Mouse (Mus musculus) heart, postnatal 0 days (tissue): Measurements from ENCODE around the gene Ccdc88c. TPM values are rescaled to one million over a fixed set of nuclear protein-coding genes. Genes with fewer than 3 reads are reported as not detected.
A peak's percentile ranks its signal among the peaks of the same experiment; 100 is the strongest.

Experiments
- ATAC-seq: fragments of 200-750 bp; cut with Nextera tagmentation; 2 replicates; pipeline ENCODE4 v1.8.0; 2017; ENCODE audit warnings: low read depth, moderate number of reproducible peaks, moderate library complexity; ENCODE audit not compliant: insufficient read depth
- DNase-seq: peaks from one replicate; pipeline ENCODE4 v3.0.0-alpha.2; 2016; ENCODE audit warnings: low spot score
- H3K27ac ChIP-seq: fragments of 300-500 bp; sonication (generic); 2 replicates; pipeline ENCODE4 v1.5.1; 2014; ENCODE audit warnings: low read depth, mild to moderate bottlenecking
- H3K27me3 ChIP-seq: fragments of 300-500 bp; sonication (generic); 2 replicates; pipeline ENCODE4 v1.6.1; 2014; ENCODE audit warnings: low read length, mixed read lengths; ENCODE audit not compliant: control insufficient read depth, insufficient read depth
- H3K36me3 ChIP-seq: fragments of 300-500 bp; sonication (generic); replicated peaks from 2 replicates; pipeline ENCODE4 v1.6.1; 2014; ENCODE audit warnings: low read length, mixed read lengths; ENCODE audit not compliant: control insufficient read depth, insufficient read depth
- H3K4me1 ChIP-seq: fragments of 300-500 bp; sonication (generic); 2 replicates; pipeline ENCODE4 v1.6.1; 2014; ENCODE audit warnings: antibody characterized with exemption; ENCODE audit not compliant: control insufficient read depth, insufficient read depth
- H3K4me2 ChIP-seq: fragments of 300-500 bp; sonication (generic); 2 replicates; pipeline ENCODE4 v1.6.1; 2014; ENCODE audit warnings: low read depth, mild to moderate bottlenecking, low read length, moderate library complexity
- H3K4me3 ChIP-seq: fragments of 300-500 bp; sonication (generic); 2 replicates; pipeline ENCODE4 v1.5.1; 2014; ENCODE audit warnings: low read depth, low read length
- H3K9ac ChIP-seq: fragments of 300-500 bp; sonication (generic); replicated peaks from 2 replicates; pipeline ENCODE4 v1.6.1; 2014; ENCODE audit warnings: low read depth, low read length, mixed read lengths
- H3K9me3 ChIP-seq: fragments of 300-500 bp; sonication (generic); replicated peaks from 2 replicates; pipeline ENCODE4 v1.6.1; 2016; ENCODE audit warnings: low read length; ENCODE audit not compliant: control insufficient read depth
- CTCF ChIP-seq: IDR thresholded peaks from 2 replicates; pipeline ENCODE4 v1.5.1; 2016; ENCODE audit warnings: antibody characterized with exemption, control low read depth, low read depth
- EP300 ChIP-seq: IDR thresholded peaks from 2 replicates; pipeline ENCODE4 v1.6.1; 2016; ENCODE audit warnings: antibody characterized with exemption, low read depth
- WGBS: fragments of 180-500 bp; shearing (Covaris S2); extraction: QIAGEN DNeasy Blood & Tissue Kit; methylation state at CpG from one replicate; pipeline ENCODE4 v1.1.7; 2014; 5-methylcytosine and 5-hydroxymethylcytosine counted together
- polyA plus RNA-seq: library from polyadenylated mRNA; unstranded; fragments of >200 nt; fragmentation: Nextera tagmentation; extraction: Ambion mirVana; gene quantifications from 2 replicates; pipeline ENCODE4 v1.2.1, GENCODE M21; 2015
- total RNA-seq: library from RNA; depleted of rRNA; stranded (reverse); fragments of >200 nt; gene quantifications from 2 replicates; pipeline ENCODE4 v1.2.3, GENCODE M21; 2014; ENCODE audit warnings: low replicate concordance

The Ccdc88c gene
- total and polyA plus RNA-seq, 2 experiments from 2014 or later: 1.6 to 4.7 TPM

- no peaks in the 10 kb centered on the region for H3K4me1 ChIP-seq
- no peaks in the 10 kb centered on the region for H3K27me3 ChIP-seq
- H3K4me2 ChIP-seq: no peak overlapping the region
- no peak overlapping the region for H3K9ac ChIP-seq
- H3K4me3 ChIP-seq: no peak overlapping the region
- no peaks in the 10 kb centered on the region for H3K36me3 ChIP-seq
- H3K27ac ChIP-seq: no peak overlapping the region
- ATAC-seq: no peak
- no peaks in the 10 kb centered on the region for H3K9me3 ChIP-seq
- no peak for DNase-seq
- TF ChIP-seq EP300 (no peak), CTCF (no peak)
- 78% methylated on average over 15 of the region's 15 CpGs for WGBS
Observed at GRCm38 (mm10) chr12:100924646-100925339, 104.1 kb downstream of the Ccdc88c start.

- ATAC-seq (no peak), DNase-seq (no peak)
- peaks cover 6% of the 10 kb centered on the region; the same call in 1 of the 2 replicates for H3K4me1 ChIP-seq
- peaks cover 15% of the 10 kb centered on the region; the same call in 1 of the 2 replicates for H3K27me3 ChIP-seq
- H3K27ac ChIP-seq: no peak overlapping the region
- no peak overlapping the region for H3K9ac ChIP-seq
- no peaks in the 10 kb centered on the region; the same call in 1 of the 2 replicates for H3K36me3 ChIP-seq
- WGBS: 82% methylated on average over 12 of the region's 12 CpGs
- no peak overlapping the region for H3K4me3 ChIP-seq
- no peaks in the 10 kb centered on the region for H3K9me3 ChIP-seq
- no peak overlapping the region for H3K4me2 ChIP-seq
- no peak for TF ChIP-seq CTCF
- no peak for TF ChIP-seq EP300
Observed at GRCm38 (mm10) chr12:100910731-100911130, 118.1 kb downstream of the Ccdc88c start.

- no peak for TF ChIP-seq CTCF
- WGBS: 70% methylated on average over 6 of the region's 6 CpGs
- H3K9ac ChIP-seq: no peak overlapping the region
- no peak overlapping the region for H3K27ac ChIP-seq
- H3K27me3 ChIP-seq: peaks cover 15% of the 10 kb centered on the region; the same call in 1 of the 2 replicates
- no peak overlapping the region for H3K4me3 ChIP-seq
- no peak for DNase-seq
- H3K36me3 ChIP-seq: no peaks in the 10 kb centered on the region; the same call in 1 of the 2 replicates
- H3K4me1 ChIP-seq: peaks cover 6% of the 10 kb centered on the region; the same call in 1 of the 2 replicates
- no peaks in the 10 kb centered on the region for H3K9me3 ChIP-seq
- H3K4me2 ChIP-seq: no peak overlapping the region
- ATAC-seq: no peak
Observed at GRCm38 (mm10) chr12:100909765-100910164, 119.1 kb downstream of the Ccdc88c start.

DNA sequence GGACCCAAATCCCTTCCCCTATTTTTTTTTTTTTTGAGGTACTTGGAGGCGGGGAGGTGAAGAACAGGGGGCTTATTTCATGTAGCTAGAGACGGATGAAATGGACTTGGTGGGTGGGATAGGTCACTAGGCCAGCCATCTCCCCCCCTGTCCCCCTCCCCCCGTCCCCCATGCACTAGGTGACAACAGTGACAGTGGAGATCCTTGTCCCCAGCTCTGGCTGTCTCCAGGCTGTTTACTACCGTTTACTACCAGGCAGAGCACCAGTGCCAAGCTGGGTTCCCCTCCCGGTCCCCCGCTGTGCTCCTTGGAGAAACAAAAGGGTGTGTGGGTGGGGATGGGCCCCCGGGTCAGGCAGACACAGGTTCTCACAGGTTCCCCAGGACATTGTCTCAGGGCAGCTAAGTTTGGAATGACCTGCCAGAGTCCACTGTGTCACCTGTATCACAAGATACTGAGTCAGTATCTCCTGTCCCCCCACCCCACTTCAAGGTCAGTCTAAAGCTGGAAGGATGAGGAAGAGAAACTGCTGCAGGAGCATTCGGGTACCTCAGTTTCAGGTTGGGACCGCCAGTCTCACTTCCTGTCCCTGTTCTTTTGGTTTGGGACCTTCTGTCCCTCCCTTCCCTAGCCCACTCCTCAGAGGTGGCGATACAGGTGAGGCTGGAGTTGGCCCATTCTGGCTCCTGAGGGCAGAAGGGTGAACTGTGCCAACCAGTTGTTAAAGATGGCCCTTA lies 120.4 kb downstream of the Ccdc88c start:
- Histone ChIP-seq H3K4me2 (peak overlapping the region; percentile 71), H3K27me3 (peaks cover 15% of the 10 kb centered on the region; the same call in 1 of the 2 replicates), H3K9ac (peak overlapping the region; percentile 52), H3K36me3 (no peaks in the 10 kb centered on the region; the same call in 1 of the 2 replicates), H3K9me3 (no peaks in the 10 kb centered on the region), H3K4me3 (peak overlapping the region; percentile 52), H3K27ac (no peak overlapping the region), H3K4me1 (peaks cover 6% of the 10 kb centered on the region; the same call in 1 of the 2 replicates)
- ATAC-seq: no peak
- DNase-seq: no peak
- WGBS: 29% methylated on average over 10 of the region's 10 CpGs
- TF ChIP-seq CTCF (no peak), EP300 (no peak)

DNA sequence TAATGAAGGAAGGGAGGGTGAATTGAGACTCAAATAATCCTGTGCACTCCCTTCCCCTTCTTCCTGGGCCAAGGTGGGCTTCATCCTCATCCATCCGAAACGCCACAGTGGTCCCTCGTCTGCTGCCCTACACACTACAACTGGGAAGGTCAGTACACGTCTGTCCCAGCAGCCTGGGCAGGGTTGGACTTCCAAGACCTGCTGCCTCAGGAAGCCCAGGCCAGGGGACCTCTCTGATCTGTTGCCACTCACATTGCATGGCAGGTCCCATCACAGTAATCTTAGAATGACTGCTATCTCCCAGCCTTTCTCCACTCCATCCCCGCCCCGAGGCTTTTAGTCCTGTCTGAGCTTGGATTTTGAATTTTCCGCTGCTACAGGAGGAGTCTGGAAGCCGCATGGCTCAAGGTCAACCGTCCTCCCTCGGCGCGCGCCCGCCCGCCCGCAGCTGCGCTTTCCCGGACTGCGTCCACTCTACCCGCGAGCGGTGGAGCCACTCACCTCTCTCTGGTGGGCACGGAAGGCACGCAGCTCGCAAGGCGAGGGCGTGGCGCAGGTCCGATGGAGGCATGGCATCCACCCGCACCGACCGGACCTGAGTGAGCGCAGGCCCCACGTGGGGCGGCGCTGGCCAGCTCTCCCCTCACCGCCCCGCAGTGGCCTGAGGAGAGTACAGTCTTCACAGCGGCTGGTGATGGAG lies 121.1 kb downstream of the Ccdc88c start, which contains the start of gene Gpr68:
TSS of gene Gpr68 (minus strand) at position 601 of the 700 bp plus-strand sequence.
- Histone ChIP-seq H3K9ac (peak within 1 kb of the TSS; percentile 52), H3K9me3 (no peaks in the 10 kb centered on the region), H3K4me3 (peak within 1 kb of the TSS; percentile 52), H3K36me3 (no peaks in the 10 kb centered on the region; the same call in 1 of the 2 replicates), H3K27ac (no peak within 1 kb of the TSS), H3K4me2 (peak within 1 kb of the TSS; percentile 71), H3K4me1 (peaks cover 6% of the 10 kb centered on the region; the same call in 1 of the 2 replicates), H3K27me3 (peaks cover 15% of the 10 kb centered on the region; the same call in 1 of the 2 replicates)
- DNase-seq (peak; percentile 32), ATAC-seq (peak; percentile 81)
- TF ChIP-seq CTCF (no peak), EP300 (no peak)
- WGBS: 3% methylated on average over 39 of the region's 39 CpGs
